Mouse (Mus musculus) forebrain, postnatal 0 days (tissue): ENCODE measurements around the gene Elf2. TPM values are rescaled to one million over a fixed set of nuclear protein-coding genes. Genes with fewer than 3 reads are reported as not detected.

ENCODE experiments used
- ATAC-seq: fragments of 200-750 bp; cut with Nextera tagmentation; 2 replicates; pipeline ENCODE4 v1.8.0; 2017; ENCODE audit warnings: mild to moderate bottlenecking, moderate library complexity
- DNase-seq: peaks from one replicate; pipeline ENCODE4 v3.0.0-alpha.2; 2015
- H3K27ac ChIP-seq: fragments of 300-500 bp; sonication (generic); 2 replicates; pipeline ENCODE4 v1.5.1; 2014; ENCODE audit warnings: low read depth, mild to moderate bottlenecking, antibody characterized with exemption, low read length, moderate library complexity, mixed read lengths
- H3K27me3 ChIP-seq: fragments of 300-500 bp; sonication (generic); 2 replicates; pipeline ENCODE4 v1.6.1; 2014; ENCODE audit warnings: mild to moderate bottlenecking, low read length, mixed read lengths; ENCODE audit not compliant: insufficient read depth
- H3K36me3 ChIP-seq: fragments of 300-500 bp; sonication (generic); 2 replicates; pipeline ENCODE4 v1.6.1; 2014; ENCODE audit warnings: mild to moderate bottlenecking, moderate library complexity; ENCODE audit not compliant: insufficient read depth
- H3K4me1 ChIP-seq: fragments of 300-500 bp; sonication (generic); 2 replicates; pipeline ENCODE4 v1.6.1; 2014; ENCODE audit warnings: antibody characterized with exemption; ENCODE audit not compliant: insufficient read depth
- H3K4me2 ChIP-seq: fragments of 300-500 bp; sonication (generic); 2 replicates; pipeline ENCODE4 v1.6.1; 2014; ENCODE audit warnings: low read depth, mild to moderate bottlenecking, moderate library complexity
- H3K4me3 ChIP-seq: fragments of 300-500 bp; sonication (generic); 2 replicates; pipeline ENCODE4 v1.5.1; 2014; ENCODE audit warnings: low read depth, low read length, mixed read lengths
- H3K9ac ChIP-seq: fragments of 300-500 bp; sonication (generic); 2 replicates; pipeline ENCODE4 v1.6.1; 2014; ENCODE audit warnings: mild to moderate bottlenecking
- H3K9me3 ChIP-seq: fragments of 300-500 bp; sonication (generic); 2 replicates; pipeline ENCODE4 v1.6.1; 2016; ENCODE audit warnings: low read length
- CTCF ChIP-seq: sonication (generic); IDR thresholded peaks from 2 replicates; pipeline ENCODE4 v1.5.1; 2016; ENCODE audit warnings: antibody characterized with exemption, control low read depth, low read depth
- WGBS: fragments of 180-500 bp; shearing (Covaris S2); extraction: QIAGEN DNeasy Blood & Tissue Kit; methylation state at CpG from one replicate; pipeline ENCODE4 v1.1.7; 2014; 5-methylcytosine and 5-hydroxymethylcytosine counted together
- polyA plus RNA-seq: library from polyadenylated mRNA; unstranded; fragments of >200 nt; fragmentation: Nextera tagmentation; extraction: Ambion mirVana; gene quantifications from 2 replicates; pipeline ENCODE4 v1.2.1, GENCODE M21; 2015
- total RNA-seq: library from RNA; depleted of rRNA; stranded (reverse); fragments of >200 nt; gene quantifications from 2 replicates; pipeline ENCODE4 v1.2.3, GENCODE M21; 2014

The Elf2 gene
- total and polyA plus RNA-seq, 2 experiments from 2014 or later = 26.4 to 83.9 TPM

DNA sequence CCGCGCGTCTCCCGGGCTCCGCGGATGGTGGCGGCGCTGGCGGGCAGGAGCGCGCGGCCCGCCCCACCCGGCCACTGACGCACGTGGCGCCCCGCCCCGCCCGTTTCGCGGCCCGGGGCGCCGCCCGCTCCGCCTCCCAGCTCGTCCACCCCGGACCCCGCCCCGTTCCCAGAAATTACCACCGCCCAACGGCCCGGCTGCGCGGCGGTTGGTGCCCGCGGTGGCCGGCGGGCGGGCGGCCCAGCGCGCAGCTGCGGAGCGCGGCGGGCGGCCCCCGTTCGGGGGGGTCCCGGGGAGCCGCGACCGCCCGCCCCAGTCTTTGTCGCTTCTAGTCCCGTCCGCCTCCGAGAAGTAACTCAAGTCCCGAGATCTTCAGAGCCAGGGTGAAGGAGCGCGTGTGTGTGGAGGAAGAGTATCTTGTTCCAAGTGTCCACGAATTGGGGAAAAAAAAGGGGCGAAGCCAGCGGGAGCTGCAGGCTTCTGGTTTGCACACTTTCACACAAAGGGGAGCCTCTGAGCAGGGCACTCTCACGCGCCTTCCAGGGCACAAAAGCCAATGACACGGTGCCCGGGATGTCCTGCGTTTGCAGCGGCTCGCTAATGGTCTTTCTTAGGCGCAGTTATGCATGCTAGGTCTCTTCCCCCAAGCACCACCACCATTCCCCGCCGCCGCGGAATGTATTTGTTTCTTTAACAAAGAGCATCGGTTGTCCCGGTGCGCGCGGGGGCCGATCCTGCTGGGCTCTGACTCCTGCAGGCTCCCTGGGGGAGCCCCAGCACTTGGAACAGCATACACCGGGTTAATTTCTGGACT is 1.0 kb upstream of the Elf2 start:
- H3K36me3 ChIP-seq = no peaks in the 10 kb centered on the region
- 3% methylated on average over 77 of the region's 86 CpGs for WGBS
- no peaks in the 10 kb centered on the region for H3K27me3 ChIP-seq
- DNase-seq (peak; percentile 84), ATAC-seq (peak; percentile 79)
- TF ChIP-seq CTCF = no peak
- peak overlapping the region; percentile 86 for H3K4me2 ChIP-seq
- peak overlapping the region; percentile 87 for H3K9ac ChIP-seq
- H3K27ac ChIP-seq = peak overlapping the region; percentile 96
- peak overlapping the region; percentile 97 for H3K4me3 ChIP-seq
- no peaks in the 10 kb centered on the region for H3K4me1 ChIP-seq
- no peaks in the 10 kb centered on the region for H3K9me3 ChIP-seq

DNA sequence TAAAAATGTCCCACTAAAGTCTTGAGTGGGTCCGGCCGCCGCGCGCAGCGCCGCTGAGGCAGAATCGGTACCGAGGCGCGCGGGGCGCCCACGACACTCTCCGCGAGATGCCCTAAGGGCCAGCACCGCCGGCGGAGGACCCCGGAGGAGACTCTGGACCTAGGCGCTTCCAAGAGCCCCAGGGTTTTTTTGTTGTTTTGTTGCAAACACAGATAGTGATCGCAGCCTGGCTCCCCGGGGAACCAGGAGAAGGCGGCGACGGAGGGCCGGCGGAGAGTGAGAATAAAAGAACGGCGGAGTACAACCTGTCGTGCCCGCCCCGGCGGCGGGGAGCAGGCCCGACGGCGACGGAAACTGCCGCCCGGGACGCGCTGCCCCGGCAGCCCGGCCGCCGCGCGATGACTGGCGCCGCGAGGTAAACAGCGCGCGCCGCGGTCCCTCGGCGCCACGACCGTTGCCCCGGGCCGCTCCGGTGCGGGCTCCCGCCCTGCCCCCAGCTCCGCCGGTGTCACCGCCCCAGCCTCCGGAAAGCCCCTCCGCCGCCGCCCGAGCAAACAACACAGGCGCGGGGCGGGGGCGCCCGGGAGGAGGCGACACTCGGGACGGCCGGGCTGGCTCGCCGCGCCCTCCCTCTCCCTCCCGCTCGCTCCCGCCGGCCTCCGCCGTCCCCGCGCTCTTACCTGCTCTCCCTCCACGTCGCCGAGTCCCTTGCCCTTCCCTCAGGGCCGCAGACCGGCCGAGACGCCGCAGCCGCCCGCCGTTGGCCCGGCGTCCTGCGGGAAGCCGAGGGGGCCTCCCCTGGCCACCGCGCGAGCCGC is 520 bp downstream of the Elf2 start:
- ATAC-seq (peak; percentile 21), DNase-seq (peak; percentile 30)
- peak overlapping the region; percentile 87 for H3K9ac ChIP-seq
- WGBS = 2% methylated on average over 86 of the region's 113 CpGs
- peak overlapping the region; percentile 97 for H3K4me3 ChIP-seq
- no peaks in the 10 kb centered on the region for H3K9me3 ChIP-seq
- H3K36me3 ChIP-seq = no peaks in the 10 kb centered on the region
- peak overlapping the region; percentile 96 for H3K27ac ChIP-seq
- no peaks in the 10 kb centered on the region for H3K27me3 ChIP-seq
- H3K4me2 ChIP-seq = peak overlapping the region; percentile 86
- no peaks in the 10 kb centered on the region for H3K4me1 ChIP-seq
- TF ChIP-seq CTCF = no peak

GRCm38 (mm10) chr3:51339378-51339733 is 1.1 kb downstream of the Elf2 start:
- DNase-seq = peak; percentile 21
- TF ChIP-seq CTCF = no peak

DNA sequence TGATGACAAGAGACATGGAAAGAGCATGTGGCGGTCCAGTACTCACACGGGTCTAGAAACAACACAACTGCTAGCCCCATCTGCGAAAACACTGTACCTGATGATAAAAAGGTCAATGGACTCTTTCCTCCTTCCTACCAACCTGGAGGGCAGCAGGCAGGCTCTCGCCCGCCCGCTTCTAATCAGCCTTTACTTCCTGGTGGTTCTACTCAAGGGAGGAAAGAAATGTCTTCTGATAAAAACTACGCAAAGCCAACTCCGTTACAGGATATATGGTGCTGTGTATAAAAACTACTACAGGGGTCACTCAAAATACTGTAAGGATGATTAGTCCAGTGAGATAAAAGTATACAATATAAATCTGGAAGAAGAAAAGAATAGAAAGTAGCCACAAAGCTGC is 5.1 kb downstream of the Elf2 start:
- no peak overlapping the region for H3K9ac ChIP-seq
- no peak overlapping the region for H3K27ac ChIP-seq
- ATAC-seq (no peak), DNase-seq (no peak)
- no peaks in the 10 kb centered on the region for H3K9me3 ChIP-seq
- WGBS = 95% methylated on average over 8 of the region's 8 CpGs
- no peaks in the 10 kb centered on the region for H3K27me3 ChIP-seq
- no peak for TF ChIP-seq CTCF
- no peak overlapping the region for H3K4me2 ChIP-seq
- no peaks in the 10 kb centered on the region for H3K36me3 ChIP-seq
- no peak overlapping the region for H3K4me3 ChIP-seq
- peaks cover 4% of the 10 kb centered on the region; the same call in 1 of the 2 replicates for H3K4me1 ChIP-seq

More at GRCm38 (mm10) chr3:51339378-51339733, 1.1 kb downstream of the Elf2 start:
- H3K4me1 ChIP-seq = no peaks in the 10 kb centered on the region
- 1% methylated on average over 9 of the region's 9 CpGs for WGBS
- H3K36me3 ChIP-seq = no peaks in the 10 kb centered on the region
- H3K4me3 ChIP-seq = peak overlapping the region; percentile 97
- peak overlapping the region; percentile 86 for H3K4me2 ChIP-seq
- no peak for ATAC-seq
- H3K27me3 ChIP-seq = no peaks in the 10 kb centered on the region
- no peaks in the 10 kb centered on the region for H3K9me3 ChIP-seq
- H3K9ac ChIP-seq = peak overlapping the region; percentile 87
- H3K27ac ChIP-seq = no peak overlapping the region

DNA sequence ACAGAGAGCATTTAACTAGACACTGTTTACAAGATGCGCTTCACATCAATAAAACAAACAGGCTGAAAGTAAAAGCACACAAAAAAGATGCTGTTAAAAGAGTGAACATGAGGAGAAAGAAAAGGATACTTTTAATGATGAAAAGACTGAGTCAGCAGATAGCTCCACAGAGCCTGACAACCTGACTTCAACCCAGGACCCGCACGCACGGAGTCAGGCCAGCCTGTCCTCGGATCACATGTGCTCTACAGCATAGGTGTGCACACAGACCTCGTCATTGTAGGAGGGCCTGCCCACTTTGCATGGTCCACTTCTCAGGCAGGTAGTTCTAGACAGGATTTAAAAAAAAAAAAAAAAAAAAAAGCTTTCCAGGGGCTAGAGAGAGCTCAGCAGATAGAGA is 6.5 kb downstream of the Elf2 start:
- Histone ChIP-seq H3K27ac (no peak overlapping the region), H3K9me3 (no peaks in the 10 kb centered on the region), H3K4me1 (peaks cover 4% of the 10 kb centered on the region; the same call in 1 of the 2 replicates), H3K4me3 (no peak overlapping the region), H3K4me2 (no peak overlapping the region), H3K9ac (no peak overlapping the region), H3K27me3 (no peaks in the 10 kb centered on the region), H3K36me3 (no peaks in the 10 kb centered on the region)
- DNase-seq (no peak), ATAC-seq (no peak)
- no peak for TF ChIP-seq CTCF
- 67% methylated on average over 6 of the region's 6 CpGs for WGBS

- ATAC-seq (peak; percentile 68; the same call in 1 of the 2 replicates), DNase-seq (no peak)
- peak overlapping the region; percentile 35; the same call in 1 of the 2 replicates for H3K27ac ChIP-seq
Measured at GRCm38 (mm10) chr3:51333234-51333889, 7.1 kb downstream of the Elf2 start.

More at GRCm38 (mm10) chr3:51333234-51333889, 7.1 kb downstream of the Elf2 start:
- Histone ChIP-seq H3K36me3 (no peaks in the 10 kb centered on the region), H3K4me1 (peaks cover 4% of the 10 kb centered on the region; the same call in 1 of the 2 replicates), H3K9ac (no peak overlapping the region), H3K4me3 (no peak overlapping the region), H3K4me2 (0 out of 2 replicates have a peak overlapping the region, but pooled peaks have one; percentile 15), H3K27me3 (no peaks in the 10 kb centered on the region), H3K9me3 (no peaks in the 10 kb centered on the region)
- 36% methylated on average over 10 of the region's 10 CpGs for WGBS
- no peak for TF ChIP-seq CTCF
